Mouse (Mus musculus): ENCODE results near the gene Sv2c.

DNA sequence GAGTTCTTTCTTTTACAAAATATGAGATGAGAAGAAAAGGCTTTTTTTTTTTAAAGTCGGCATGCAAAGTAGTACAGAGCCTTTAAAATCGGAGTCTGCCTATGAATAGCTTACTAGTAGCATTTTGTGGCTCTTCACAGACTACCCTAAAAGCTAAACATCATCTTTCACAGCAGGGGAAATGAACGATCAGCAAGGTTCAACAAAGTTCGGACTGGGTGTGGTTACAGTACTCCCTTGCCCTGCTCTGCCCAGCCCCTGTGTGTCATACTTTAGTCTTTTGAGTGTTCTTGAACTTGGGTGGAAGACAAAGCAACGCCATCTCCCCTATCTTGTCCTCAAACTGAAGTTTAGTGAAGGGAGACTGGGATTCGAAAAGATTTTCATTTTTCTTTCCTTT lies 5.7 kb downstream of the Sv2c start:
- TF ChIP-seq POLR2A (IDR thresholded peaks at IDR 0.05; ENCODE audit: borderline replicate concordance, insufficient read depth, low read length) (no peak), CTCF (IDR thresholded peaks at IDR 0.05; ENCODE audit: borderline replicate concordance, insufficient read depth, low read depth, low read length) (no peak)

Measured in cerebellum, adult 2 months (tissue).